Mouse (Mus musculus): ENCODE measurements around the gene Tmsb10. TPM values are rescaled to one million over a fixed set of nuclear protein-coding genes. Genes with fewer than 3 reads are reported as not detected.

The Tmsb10 gene
- polyA plus RNA-seq, 1 experiment from 2014 or later = 3,486 TPM

DNA sequence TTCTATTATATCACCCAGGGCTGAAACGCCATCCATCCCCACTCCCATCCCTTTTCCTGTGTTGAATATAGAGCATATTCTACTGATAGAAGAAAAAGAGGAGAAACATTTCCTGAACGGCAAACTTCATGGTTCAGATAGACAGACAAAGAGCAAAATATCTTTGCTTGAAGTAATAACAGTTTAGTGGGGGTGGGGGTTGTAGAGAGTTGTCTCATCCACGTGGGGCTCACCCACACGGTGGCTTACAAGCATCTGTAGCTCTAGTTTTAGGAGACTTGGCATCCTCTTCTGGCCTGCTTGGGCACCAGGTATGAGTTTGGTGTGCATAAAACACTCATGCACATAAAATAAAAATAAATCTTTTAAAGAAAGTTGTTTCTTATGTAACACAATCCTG is 627 bp upstream of the Tmsb10 start:
- no peaks in the 10 kb centered on the region for H3K9me3 ChIP-seq (ENCODE audit: control insufficient read depth, low read length)
- H3K4me3 ChIP-seq (ENCODE audit: low read depth, low read length) = peak overlapping the region; percentile 87
- H3K4me1 ChIP-seq (ENCODE audit: control insufficient read depth, insufficient read depth, low read length) = peaks cover 9% of the 10 kb centered on the region; the same call in 1 of the 2 replicates
- H3K36me3 ChIP-seq (ENCODE audit: control insufficient read depth, insufficient read depth, low read length) = no peaks in the 10 kb centered on the region
- 40% methylated on average over 4 of the region's 4 CpGs for WGBS
- peak overlapping the region; percentile 97 for H3K9ac ChIP-seq (ENCODE audit: low read length)
- DNase-seq (ENCODE audit: low spot score, missing footprints) (no peak), ATAC-seq (ENCODE audit: low FRiP score) (no peak)
- peak overlapping the region; percentile 80 for H3K4me2 ChIP-seq
- no peak overlapping the region for H3K27ac ChIP-seq (ENCODE audit: low read depth, low read length)
- no peaks in the 10 kb centered on the region for H3K27me3 ChIP-seq (ENCODE audit: control insufficient read depth, insufficient read depth, low read length)

- peak overlapping the region; percentile 80 for H3K4me2 ChIP-seq
- peaks cover 9% of the 10 kb centered on the region; the same call in 1 of the 2 replicates for H3K4me1 ChIP-seq (ENCODE audit: control insufficient read depth, insufficient read depth, low read length)
- peak; percentile 85 for ATAC-seq (ENCODE audit: low FRiP score)
- peak overlapping the region; percentile 87 for H3K4me3 ChIP-seq (ENCODE audit: low read depth, low read length)
- peak overlapping the region; percentile 97 for H3K9ac ChIP-seq (ENCODE audit: low read length)
- peak overlapping the region; percentile 68 for H3K27ac ChIP-seq (ENCODE audit: low read depth, low read length)
- H3K9me3 ChIP-seq (ENCODE audit: control insufficient read depth, low read length) = no peaks in the 10 kb centered on the region
- DNase-seq (ENCODE audit: low spot score, missing footprints) = peak; percentile 99
- no peaks in the 10 kb centered on the region for H3K27me3 ChIP-seq (ENCODE audit: control insufficient read depth, insufficient read depth, low read length)
- WGBS = under 1% methylated on average over 74 of the region's 75 CpGs
- H3K36me3 ChIP-seq (ENCODE audit: control insufficient read depth, insufficient read depth, low read length) = no peaks in the 10 kb centered on the region
Measured at GRCm38 (mm10) chr6:72957676-72958641, 589 bp downstream of the Tmsb10 start.

- Histone ChIP-seq H3K4me2 (peak overlapping the region; percentile 80), H3K4me1 (ENCODE audit: control insufficient read depth, insufficient read depth, low read length) (peaks cover 9% of the 10 kb centered on the region; the same call in 1 of the 2 replicates), H3K9me3 (ENCODE audit: control insufficient read depth, low read length) (no peaks in the 10 kb centered on the region), H3K4me3 (ENCODE audit: low read depth, low read length) (peak overlapping the region; percentile 87), H3K9ac (ENCODE audit: low read length) (peak overlapping the region; percentile 97), H3K36me3 (ENCODE audit: control insufficient read depth, insufficient read depth, low read length) (no peaks in the 10 kb centered on the region), H3K27ac (ENCODE audit: low read depth, low read length) (peak overlapping the region; percentile 61; the same call in 1 of the 2 replicates), H3K27me3 (ENCODE audit: control insufficient read depth, insufficient read depth, low read length) (no peaks in the 10 kb centered on the region)
- 2% methylated on average over 14 of the region's 14 CpGs for WGBS
- ATAC-seq (ENCODE audit: low FRiP score) (no peak), DNase-seq (ENCODE audit: low spot score, missing footprints) (no peak)
Measured at GRCm38 (mm10) chr6:72957093-72957435, 1.5 kb downstream of the Tmsb10 start.

DNA sequence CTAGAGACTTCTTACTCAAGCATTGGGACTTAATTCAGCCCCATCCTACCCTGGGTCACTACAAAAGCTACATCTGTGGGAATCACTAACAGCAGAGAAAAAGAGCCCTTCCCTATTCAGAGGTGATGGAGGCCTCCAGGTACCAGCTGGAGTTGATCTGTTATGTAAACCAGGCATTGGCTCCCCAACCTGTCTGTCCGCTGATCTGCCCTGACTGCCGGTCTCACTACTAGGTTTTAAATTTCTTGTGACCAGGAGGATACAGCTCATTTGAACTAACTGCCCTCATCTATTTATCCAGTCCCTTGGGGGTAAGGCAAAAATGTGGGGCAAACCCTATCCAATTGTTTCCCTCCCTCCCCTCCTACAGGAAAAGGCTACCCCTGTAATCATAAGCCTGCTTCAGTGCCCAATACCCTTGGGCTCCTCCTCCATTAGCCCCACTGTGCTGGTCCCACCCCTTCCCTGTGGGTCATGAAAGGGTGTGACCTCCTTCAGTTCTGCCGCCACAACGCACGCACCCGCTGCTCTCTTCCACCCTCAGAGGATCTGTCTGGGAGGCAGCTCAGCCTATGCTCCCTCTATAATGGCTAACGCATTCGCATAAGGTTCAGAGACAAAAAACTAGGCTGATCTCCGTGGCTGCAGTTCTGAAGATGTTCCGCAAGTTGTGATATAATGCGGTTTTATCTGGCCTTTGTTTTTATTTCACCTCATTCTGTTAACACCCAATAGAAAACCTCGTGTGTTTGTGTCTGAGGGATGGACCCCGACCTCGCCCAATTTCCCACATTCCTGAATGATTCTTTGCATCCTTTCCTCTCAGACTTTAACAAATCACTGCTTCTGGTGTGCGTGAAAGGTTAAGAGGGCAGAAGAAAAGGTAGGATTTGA is 2.1 kb downstream of the Tmsb10 start:
- Histone ChIP-seq H3K27me3 (ENCODE audit: control insufficient read depth, insufficient read depth, low read length) (no peaks in the 10 kb centered on the region), H3K4me2 (peak overlapping the region; percentile 80), H3K4me1 (ENCODE audit: control insufficient read depth, insufficient read depth, low read length) (peaks cover 9% of the 10 kb centered on the region; the same call in 1 of the 2 replicates), H3K9me3 (ENCODE audit: control insufficient read depth, low read length) (no peaks in the 10 kb centered on the region), H3K36me3 (ENCODE audit: control insufficient read depth, insufficient read depth, low read length) (no peaks in the 10 kb centered on the region), H3K9ac (ENCODE audit: low read length) (peak overlapping the region; percentile 97), H3K27ac (ENCODE audit: low read depth, low read length) (peak overlapping the region; percentile 61), H3K4me3 (ENCODE audit: low read depth, low read length) (peak overlapping the region; percentile 87)
- DNase-seq (ENCODE audit: low spot score, missing footprints) = peak; percentile 94
- peak; percentile 69 for ATAC-seq (ENCODE audit: low FRiP score)
- 3% methylated on average over 15 of the region's 15 CpGs for WGBS

- peak overlapping the region; percentile 80 for H3K4me2 ChIP-seq
- no peaks in the 10 kb centered on the region for H3K9me3 ChIP-seq (ENCODE audit: control insufficient read depth, low read length)
- H3K4me3 ChIP-seq (ENCODE audit: low read depth, low read length) = peak overlapping the region; percentile 87
- peak overlapping the region; percentile 61 for H3K27ac ChIP-seq (ENCODE audit: low read depth, low read length)
- H3K4me1 ChIP-seq (ENCODE audit: control insufficient read depth, insufficient read depth, low read length) = peaks cover 9% of the 10 kb centered on the region; the same call in 1 of the 2 replicates
- no peaks in the 10 kb centered on the region for H3K36me3 ChIP-seq (ENCODE audit: control insufficient read depth, insufficient read depth, low read length)
- ATAC-seq (ENCODE audit: low FRiP score) = no peak
- peak overlapping the region; percentile 97 for H3K9ac ChIP-seq (ENCODE audit: low read length)
- peak; percentile 88 for DNase-seq (ENCODE audit: low spot score, missing footprints)
- no peaks in the 10 kb centered on the region for H3K27me3 ChIP-seq (ENCODE audit: control insufficient read depth, insufficient read depth, low read length)
- WGBS = 48% methylated on average over 8 of the region's 8 CpGs
Measured at GRCm38 (mm10) chr6:72955517-72956198, 2.9 kb downstream of the Tmsb10 start.

- Histone ChIP-seq H3K36me3 (ENCODE audit: control insufficient read depth, insufficient read depth, low read length) (no peaks in the 10 kb centered on the region), H3K4me2 (no peak overlapping the region), H3K9me3 (ENCODE audit: control insufficient read depth, low read length) (no peaks in the 10 kb centered on the region), H3K4me3 (ENCODE audit: low read depth, low read length) (no peak overlapping the region), H3K9ac (ENCODE audit: low read length) (no peak overlapping the region), H3K27me3 (ENCODE audit: control insufficient read depth, insufficient read depth, low read length) (no peaks in the 10 kb centered on the region), H3K4me1 (ENCODE audit: control insufficient read depth, insufficient read depth, low read length) (peaks cover 9% of the 10 kb centered on the region; the same call in 1 of the 2 replicates), H3K27ac (ENCODE audit: low read depth, low read length) (no peak overlapping the region)
- 82% methylated on average over 7 of the region's 7 CpGs for WGBS
- no peak for DNase-seq (ENCODE audit: low spot score, missing footprints)
- no peak for ATAC-seq (ENCODE audit: low FRiP score)
Measured at GRCm38 (mm10) chr6:72954786-72955185, 3.8 kb downstream of the Tmsb10 start.

DNA sequence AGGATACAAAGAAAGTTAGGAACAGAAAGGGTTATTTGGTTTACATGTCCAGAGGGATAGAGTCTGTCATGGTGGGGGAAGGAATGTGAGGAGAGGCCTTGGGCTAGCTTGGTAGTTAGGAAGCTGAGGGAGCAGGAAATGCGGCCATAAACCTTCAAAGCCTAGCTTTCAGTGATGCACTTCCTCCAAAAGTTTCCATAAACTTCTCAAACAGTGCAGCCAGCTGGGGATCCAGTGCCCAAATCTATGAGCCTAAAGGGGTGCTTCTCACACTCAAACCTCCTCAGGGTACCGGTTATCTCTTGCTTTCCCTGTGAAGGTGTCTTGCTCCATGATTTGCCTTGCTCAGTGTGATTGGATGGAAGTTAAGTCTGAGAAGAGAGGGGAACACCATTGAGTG is 5.6 kb downstream of the Tmsb10 start:
- WGBS = 98% methylated on average over 2 of the region's 2 CpGs

DNA sequence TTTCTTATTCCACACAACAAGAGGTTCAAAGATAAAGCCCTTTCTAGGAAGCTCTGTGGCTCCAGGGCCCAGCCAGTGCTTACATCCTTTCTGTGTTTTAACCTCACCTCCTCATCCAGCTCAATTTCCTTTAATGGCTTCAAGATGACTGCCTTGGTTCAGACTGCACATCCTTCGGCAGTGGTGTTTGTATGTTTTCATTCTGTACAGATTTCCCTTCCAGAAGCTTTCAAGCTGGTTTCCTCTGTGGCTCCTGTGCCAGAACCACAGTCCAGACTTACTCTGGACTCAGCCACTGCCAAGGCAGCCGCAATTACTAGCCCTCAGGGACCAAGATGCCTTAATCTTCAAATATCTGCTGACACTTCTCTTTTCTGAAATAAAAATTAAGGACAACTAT is 6.3 kb downstream of the Tmsb10 start:
- no peak for DNase-seq (ENCODE audit: low spot score, missing footprints)
- Histone ChIP-seq H3K9ac (ENCODE audit: low read length) (no peak overlapping the region), H3K4me2 (no peak overlapping the region), H3K4me3 (ENCODE audit: low read depth, low read length) (no peak overlapping the region), H3K9me3 (ENCODE audit: control insufficient read depth, low read length) (no peaks in the 10 kb centered on the region), H3K36me3 (ENCODE audit: control insufficient read depth, insufficient read depth, low read length) (no peaks in the 10 kb centered on the region), H3K27me3 (ENCODE audit: control insufficient read depth, insufficient read depth, low read length) (no peaks in the 10 kb centered on the region), H3K4me1 (ENCODE audit: control insufficient read depth, insufficient read depth, low read length) (peaks cover 9% of the 10 kb centered on the region; the same call in 1 of the 2 replicates), H3K27ac (ENCODE audit: low read depth, low read length) (no peak overlapping the region)
- WGBS = 83% methylated on average over 2 of the region's 2 CpGs
- no peak for ATAC-seq (ENCODE audit: low FRiP score)

More for the DNA sequence above, 5.6 kb downstream of the Tmsb10 start:
- H3K27ac ChIP-seq (ENCODE audit: low read depth, low read length) = no peak overlapping the region
- H3K9me3 ChIP-seq (ENCODE audit: control insufficient read depth, low read length) = no peaks in the 10 kb centered on the region
- ATAC-seq (ENCODE audit: low FRiP score) (no peak), DNase-seq (ENCODE audit: low spot score, missing footprints) (no peak)
- no peaks in the 10 kb centered on the region for H3K27me3 ChIP-seq (ENCODE audit: control insufficient read depth, insufficient read depth, low read length)
- H3K9ac ChIP-seq (ENCODE audit: low read length) = no peak overlapping the region
- no peak overlapping the region for H3K4me3 ChIP-seq (ENCODE audit: low read depth, low read length)
- H3K4me2 ChIP-seq = no peak overlapping the region
- H3K36me3 ChIP-seq (ENCODE audit: control insufficient read depth, insufficient read depth, low read length) = no peaks in the 10 kb centered on the region
- peaks cover 9% of the 10 kb centered on the region; the same call in 1 of the 2 replicates for H3K4me1 ChIP-seq (ENCODE audit: control insufficient read depth, insufficient read depth, low read length)
